Mouse (Mus musculus) forebrain, embryonic 16.5 days (tissue): Measurements from ENCODE around the gene Calr3. TPM values are rescaled to one million over a fixed set of nuclear protein-coding genes. Genes with fewer than 3 reads are reported as not detected.

Source experiments
- ATAC-seq: fragments of 200-750 bp; cut with Nextera tagmentation; 2 replicates; pipeline ENCODE4 v1.8.0; 2017; ENCODE audit warnings: mild to moderate bottlenecking, moderate library complexity
- H3K27ac ChIP-seq: fragments of 300-500 bp; sonication (generic); 2 replicates; pipeline ENCODE4 v1.5.1; 2014; ENCODE audit warnings: low read length, control low read depth
- H3K27me3 ChIP-seq: fragments of 300-500 bp; sonication (generic); replicated peaks from 2 replicates; pipeline ENCODE4 v1.6.1; 2014; ENCODE audit warnings: low read length; ENCODE audit not compliant: control insufficient read depth, insufficient read depth
- H3K36me3 ChIP-seq: fragments of 300-500 bp; sonication (generic); 2 replicates; pipeline ENCODE4 v1.6.1; 2014; ENCODE audit not compliant: control insufficient read depth, insufficient read depth
- H3K4me1 ChIP-seq: fragments of 300-500 bp; sonication (generic); replicated peaks from 2 replicates; pipeline ENCODE4 v1.6.1; 2014; ENCODE audit warnings: low read length; ENCODE audit not compliant: control insufficient read depth, insufficient read depth
- H3K4me2 ChIP-seq: fragments of 300-500 bp; sonication (generic); 2 replicates; pipeline ENCODE4 v1.6.1; 2014; ENCODE audit warnings: mild to moderate bottlenecking, low read length, control low read depth
- H3K4me3 ChIP-seq: fragments of 300-500 bp; sonication (generic); replicated peaks from 2 replicates; pipeline ENCODE4 v1.5.1; 2014; ENCODE audit warnings: mild to moderate bottlenecking, low read length, control low read depth
- H3K9ac ChIP-seq: fragments of 300-500 bp; sonication (generic); replicated peaks from 2 replicates; pipeline ENCODE4 v1.6.1; 2014; ENCODE audit warnings: low read depth, low read length, control low read depth
- H3K9me3 ChIP-seq: fragments of 300-500 bp; sonication (generic); 2 replicates; pipeline ENCODE4 v1.6.1; 2016; ENCODE audit warnings: low read length; ENCODE audit not compliant: control insufficient read depth
- WGBS: fragments of 180-500 bp; shearing (Covaris S2); extraction: QIAGEN DNeasy Blood & Tissue Kit; methylation state at CpG from one replicate; pipeline ENCODE4 v1.1.7; 2014; 5-methylcytosine and 5-hydroxymethylcytosine counted together
- polyA plus RNA-seq: library from polyadenylated mRNA; unstranded; fragments of >200 nt; fragmentation: Nextera tagmentation; extraction: Ambion mirVana; gene quantifications from 2 replicates; pipeline ENCODE4 v1.2.1, GENCODE M21; 2015

The Calr3 gene
- polyA plus RNA-seq, 1 experiment from 2014 or later, result 1.3 TPM

DNA sequence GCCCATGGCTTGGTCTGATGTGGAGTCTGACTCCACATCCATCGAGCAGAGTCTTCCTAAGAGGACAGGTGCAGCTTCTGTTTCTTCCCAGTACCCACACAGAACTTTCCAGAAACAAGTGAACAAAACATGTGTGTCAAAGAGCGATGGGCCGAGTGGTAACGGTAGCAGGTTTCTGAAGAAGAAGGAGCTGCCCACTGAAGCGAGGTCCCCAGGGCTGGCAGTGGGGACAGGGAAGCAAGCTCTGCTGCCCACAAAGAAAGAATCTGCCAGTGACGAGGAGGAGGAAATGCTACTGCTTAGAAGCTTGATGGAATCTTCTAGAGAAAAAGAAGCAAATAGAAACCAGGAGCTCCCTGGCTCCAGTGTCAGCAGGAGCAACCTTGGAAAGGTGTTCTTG lies 1.4 kb upstream of the Calr3 start:
- Histone ChIP-seq H3K9me3 (no peaks in the 10 kb centered on the region), H3K36me3 (peaks cover 2% of the 10 kb centered on the region; the same call in 1 of the 2 replicates), H3K4me2 (no peak overlapping the region), H3K4me3 (no peak overlapping the region), H3K27ac (no peak overlapping the region), H3K9ac (no peak overlapping the region), H3K27me3 (no peaks in the 10 kb centered on the region), H3K4me1 (peaks cover 15% of the 10 kb centered on the region)
- 91% methylated on average over 6 of the region's 6 CpGs for WGBS
- no peak for ATAC-seq

DNA sequence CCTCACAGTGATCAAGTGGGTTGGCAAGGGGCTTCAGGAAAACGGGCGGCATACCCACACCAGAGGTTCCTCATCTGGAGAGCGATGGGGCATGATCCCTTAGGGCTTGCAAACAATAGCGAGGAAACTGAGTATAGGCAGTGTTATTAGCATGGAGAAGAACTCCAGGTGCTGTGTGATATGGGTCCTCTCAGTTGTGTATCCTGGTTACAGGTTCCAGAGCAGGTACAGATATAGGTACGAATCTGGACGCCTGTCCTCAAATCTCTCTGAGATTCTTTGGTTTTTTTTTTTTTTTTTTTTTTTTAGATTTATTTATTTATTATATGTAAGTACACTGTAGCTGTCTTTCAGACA lies 302 bp upstream of the Calr3 start:
- WGBS, result 48% methylated on average over 6 of the region's 6 CpGs
- ATAC-seq, result peak; percentile 65
- H3K4me3 ChIP-seq, result peak overlapping the region; percentile 46

DNA sequence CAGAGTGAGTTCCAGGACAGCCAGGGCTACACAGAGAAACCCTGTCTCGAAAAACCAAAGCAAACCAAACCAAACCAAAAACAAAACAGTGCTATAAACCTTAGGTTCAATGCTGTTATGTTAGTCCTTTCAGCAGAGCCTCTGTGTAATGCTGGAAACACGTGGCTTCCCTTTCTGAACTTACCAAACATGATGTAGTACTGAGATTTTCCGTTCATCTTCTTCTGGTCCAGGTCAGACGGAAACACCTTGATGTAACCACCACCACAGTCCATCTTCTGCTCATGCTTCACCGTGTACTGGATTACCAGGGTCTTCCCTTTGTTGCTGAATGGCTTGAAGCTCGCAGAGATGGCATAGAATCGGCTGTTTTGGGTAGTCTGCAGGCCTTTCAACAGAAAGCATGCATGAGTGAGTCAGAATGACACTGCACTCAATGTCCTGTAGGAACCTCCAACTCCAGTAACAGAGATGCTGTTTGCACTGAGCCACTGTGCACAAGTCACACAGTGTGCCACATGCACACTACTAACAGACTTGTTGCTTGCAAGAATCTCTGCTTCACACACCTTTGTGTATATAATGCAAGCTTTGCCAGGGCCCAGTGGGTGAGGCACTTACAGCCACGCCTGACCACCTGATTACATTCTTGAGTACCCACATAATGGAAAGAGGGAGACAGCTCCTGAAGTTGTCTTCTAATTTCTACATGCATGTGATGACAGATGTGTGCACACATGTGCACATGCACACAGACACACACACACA lies 5.2 kb downstream of the Calr3 start:
- H3K9me3 ChIP-seq, result no peaks in the 10 kb centered on the region
- H3K4me3 ChIP-seq, result no peak overlapping the region
- no peak overlapping the region for H3K27ac ChIP-seq
- no peak overlapping the region for H3K9ac ChIP-seq
- no peak overlapping the region for H3K4me2 ChIP-seq
- no peaks in the 10 kb centered on the region for H3K27me3 ChIP-seq
- no peak for ATAC-seq
- 67% methylated on average over 8 of the region's 8 CpGs for WGBS
- H3K36me3 ChIP-seq, result no peaks in the 10 kb centered on the region
- H3K4me1 ChIP-seq, result no peaks in the 10 kb centered on the region

More for the DNA sequence above, 302 bp upstream of the Calr3 start:
- Histone ChIP-seq H3K4me1 (peaks cover 15% of the 10 kb centered on the region), H3K4me2 (peak overlapping the region; percentile 51), H3K9ac (peak overlapping the region; percentile 65), H3K9me3 (no peaks in the 10 kb centered on the region), H3K36me3 (no peaks in the 10 kb centered on the region), H3K27ac (peak overlapping the region; percentile 17; the same call in 1 of the 2 replicates), H3K27me3 (no peaks in the 10 kb centered on the region)

DNA sequence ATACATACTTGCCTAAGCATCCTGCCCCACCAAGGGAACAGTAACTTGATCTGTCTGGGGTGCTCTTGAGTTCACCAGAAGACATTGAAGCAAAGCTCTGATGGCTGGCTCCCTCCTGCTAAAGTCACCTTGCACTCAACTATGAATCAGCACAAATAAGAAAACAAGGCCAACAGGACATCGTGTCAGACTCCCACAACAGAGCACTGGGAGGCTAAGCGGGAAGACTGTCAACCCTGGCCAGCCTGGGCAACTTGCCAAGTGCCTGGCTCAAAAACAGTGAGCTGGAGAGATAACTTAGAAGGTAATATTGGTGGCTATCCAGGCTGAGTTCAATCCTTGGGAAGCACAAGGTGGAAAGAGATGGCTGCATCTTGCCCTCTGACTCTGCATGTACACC lies 8.7 kb downstream of the Calr3 start:
- no peak for ATAC-seq
- WGBS, result 25% methylated on average over 2 of the region's 2 CpGs
- Histone ChIP-seq H3K4me3 (no peak overlapping the region), H3K36me3 (no peaks in the 10 kb centered on the region), H3K4me1 (no peaks in the 10 kb centered on the region), H3K9me3 (no peaks in the 10 kb centered on the region), H3K9ac (no peak overlapping the region), H3K27me3 (no peaks in the 10 kb centered on the region), H3K4me2 (no peak overlapping the region), H3K27ac (no peak overlapping the region)

DNA sequence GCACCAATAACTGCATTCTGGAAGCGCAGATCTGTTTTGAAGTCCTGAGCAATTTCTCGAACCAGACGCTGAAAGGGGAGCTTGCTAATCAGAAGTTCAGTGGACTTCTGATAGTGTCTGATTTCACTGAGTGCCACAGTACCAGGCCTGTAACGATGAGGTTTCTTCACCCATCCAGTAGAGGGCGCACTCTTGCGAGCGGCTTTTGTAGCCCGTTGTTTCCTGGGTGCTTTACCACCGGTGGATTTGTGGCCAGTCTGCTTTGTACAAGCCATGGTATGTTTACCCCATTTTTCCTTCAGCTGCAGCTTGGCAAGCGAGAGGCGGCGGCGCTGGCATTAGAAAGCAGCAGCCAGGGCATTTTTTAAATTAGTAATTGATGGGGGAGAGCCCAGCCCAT lies 14.0 kb downstream of the Calr3 start:
- Histone ChIP-seq H3K27ac (no peak overlapping the region), H3K27me3 (no peaks in the 10 kb centered on the region), H3K4me1 (no peaks in the 10 kb centered on the region), H3K4me3 (no peak overlapping the region), H3K9me3 (no peaks in the 10 kb centered on the region), H3K9ac (no peak overlapping the region), H3K36me3 (no peaks in the 10 kb centered on the region), H3K4me2 (no peak overlapping the region)
- WGBS, result 63% methylated on average over 13 of the region's 13 CpGs
- no peak for ATAC-seq

DNA sequence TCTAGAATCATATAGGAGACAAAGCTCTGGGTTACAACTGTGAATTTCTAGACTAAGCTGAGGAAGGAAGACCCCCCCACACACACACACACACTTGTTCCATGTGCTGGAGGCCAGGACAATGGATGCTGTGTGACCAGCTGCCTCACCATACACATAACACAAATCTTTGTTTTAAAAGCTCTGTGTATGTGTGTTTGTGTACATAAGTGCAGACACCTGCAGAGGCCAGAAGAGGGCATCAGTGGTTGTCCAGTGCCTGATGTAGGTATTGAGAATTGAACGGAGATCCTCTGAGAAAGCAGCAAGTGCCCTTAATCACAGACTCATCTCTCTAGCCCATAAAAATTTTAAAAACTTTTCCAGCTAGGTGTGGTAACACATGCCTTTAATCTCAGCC lies 20.7 kb downstream of the Calr3 start:
- Histone ChIP-seq H3K9ac (no peak overlapping the region), H3K4me3 (no peak overlapping the region), H3K27me3 (no peaks in the 10 kb centered on the region), H3K4me1 (peaks cover 27% of the 10 kb centered on the region), H3K36me3 (no peaks in the 10 kb centered on the region), H3K4me2 (no peak overlapping the region), H3K9me3 (no peaks in the 10 kb centered on the region), H3K27ac (no peak overlapping the region)
- 44% methylated on average over 1 of the region's 1 CpGs for WGBS
- no peak for ATAC-seq

DNA sequence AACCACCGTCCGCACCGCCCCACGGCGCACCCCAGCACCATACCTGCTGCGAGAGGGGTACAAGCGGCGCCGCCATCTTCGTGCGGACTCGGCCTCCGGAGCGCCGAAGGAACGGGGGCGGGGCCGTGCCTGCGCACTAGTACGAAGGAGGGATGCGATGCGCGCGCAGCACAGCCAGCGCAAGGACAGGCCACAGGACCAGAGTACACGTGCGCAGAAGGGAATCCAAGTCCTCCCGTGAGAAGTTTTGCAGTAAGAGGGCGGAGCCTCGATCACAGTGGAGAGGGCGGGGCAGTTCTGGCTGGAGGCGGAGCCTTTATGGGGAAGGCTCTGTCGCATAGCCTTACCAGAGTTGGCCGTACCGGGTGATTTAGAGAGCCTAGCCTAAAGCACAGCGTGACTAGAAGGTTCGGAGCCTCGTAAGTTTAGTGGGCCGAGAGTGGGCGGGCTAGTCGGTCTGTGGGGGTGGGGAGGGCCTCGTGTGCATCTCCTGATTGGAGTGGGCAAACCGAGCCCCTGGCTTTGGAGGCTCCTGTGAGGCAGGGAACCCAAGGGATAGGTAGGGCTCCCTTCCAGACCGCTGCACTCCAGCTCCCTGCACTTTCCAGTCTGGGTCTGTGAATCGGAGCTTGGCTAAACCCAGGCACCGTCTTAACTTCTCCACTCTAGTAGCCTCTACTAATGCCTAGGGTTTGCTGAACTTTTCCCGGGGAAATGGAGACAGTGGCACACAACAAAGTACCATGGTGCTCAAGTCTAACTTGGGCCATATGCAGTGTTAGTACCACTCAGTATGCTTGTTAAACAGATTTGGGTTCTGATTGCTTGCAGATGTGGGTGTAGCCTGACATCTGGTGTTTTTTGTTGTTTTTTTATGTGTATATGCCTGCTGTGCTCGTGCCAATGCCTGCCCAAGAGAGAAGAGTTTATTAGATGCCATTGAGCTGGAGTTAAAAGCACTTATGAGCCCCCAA lies 22.0 kb downstream of the Calr3 start, which contains the start of gene Eps15l1:
Gene Eps15l1, minus strand, starts transcription at position 99 of the 974 bp plus-strand sequence.
- WGBS, result under 1% methylated on average over 48 of the region's 48 CpGs
- ATAC-seq, result peak; percentile 98
- Histone ChIP-seq H3K9me3 (no peaks in the 10 kb centered on the region), H3K4me1 (peaks cover 37% of the 10 kb centered on the region), H3K4me2 (peak within 1 kb of the TSS; percentile 72), H3K4me3 (peak within 1 kb of the TSS; percentile 89), H3K27me3 (no peaks in the 10 kb centered on the region), H3K9ac (peak within 1 kb of the TSS; percentile 94), H3K36me3 (no peaks in the 10 kb centered on the region), H3K27ac (peak within 1 kb of the TSS; percentile 90)

DNA sequence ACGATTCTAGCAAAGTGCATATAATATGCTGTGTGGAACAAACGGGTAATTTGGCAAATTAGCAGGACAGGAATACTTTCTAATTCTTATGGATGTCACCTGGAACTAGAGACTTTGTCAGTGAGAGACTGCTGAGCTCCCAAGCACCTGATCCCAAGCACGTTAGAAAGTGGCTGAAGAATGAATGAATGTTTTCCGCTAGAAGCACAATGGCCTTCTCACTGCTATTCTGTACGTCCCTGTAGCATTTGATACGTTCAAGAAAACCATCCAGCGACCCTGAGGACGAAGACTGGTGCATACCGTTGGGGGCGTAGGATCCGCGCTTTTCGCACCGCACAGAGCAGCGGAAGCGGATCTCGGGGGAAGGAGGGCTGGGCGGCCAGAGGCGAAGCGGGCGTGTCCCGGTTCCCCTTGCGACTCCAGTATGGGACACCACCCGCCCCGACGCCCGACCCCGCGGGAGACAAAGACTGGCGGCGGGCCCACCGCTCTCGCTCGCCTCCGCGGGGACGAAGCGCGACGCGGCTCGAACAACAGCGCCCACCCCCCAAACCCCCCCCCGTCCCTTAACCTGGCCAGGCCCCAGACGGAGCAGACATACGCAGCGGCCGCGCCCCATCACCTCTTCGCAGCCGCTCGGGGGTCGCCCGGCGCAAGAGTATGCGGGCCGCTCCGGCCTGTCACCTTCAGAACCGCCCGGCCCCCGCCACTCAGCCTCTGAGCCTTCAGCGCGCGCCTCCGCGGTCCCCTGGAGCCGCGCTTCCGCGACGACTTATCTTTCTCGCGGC lies 22.9 kb downstream of the Calr3 start:
- no peaks in the 10 kb centered on the region for H3K9me3 ChIP-seq
- peak; percentile 54 for ATAC-seq
- peak overlapping the region; percentile 72 for H3K4me2 ChIP-seq
- H3K27me3 ChIP-seq, result no peaks in the 10 kb centered on the region
- peak overlapping the region; percentile 89 for H3K4me3 ChIP-seq
- peak overlapping the region; percentile 90 for H3K27ac ChIP-seq
- H3K9ac ChIP-seq, result peak overlapping the region; percentile 94
- H3K36me3 ChIP-seq, result no peaks in the 10 kb centered on the region
- peaks cover 41% of the 10 kb centered on the region for H3K4me1 ChIP-seq
- under 1% methylated on average over 52 of the region's 73 CpGs for WGBS
